In genomic region chr7:45190186-45190585, GRCm38 (mm10) we compare ENCODE assay signal across 31 mouse cellular contexts. TPM values are rescaled to one million over a fixed set of nuclear protein-coding genes. Genes with fewer than 3 reads are reported as not detected.
"Had no signal": no experiment of that assay in that cellular context is flagged by ENCODE, and none has a peak within 500 bp of the region (broad histone marks: within the 10 kb centered on the region; RNA-seq: fewer than 3 reads in every experiment).

No protein-coding gene starts in this region.

- H3K36me3 ChIP-seq: kidney, embryonic 15.5 days; limb, embryonic 10.5 days; limb, embryonic 13.5 days; liver, embryonic 12.5 days; liver, embryonic 15.5 days; lung, embryonic 15.5 days; midbrain, embryonic 10.5 days; midbrain, embryonic 13.5 days; neural tube, embryonic 13.5 days had no signal

- DNase-seq: kidney, adult 8-10 months; kidney, postnatal 10 days; kidney, postnatal 36 days; layer of hippocampus, postnatal 36 days; liver; lung, adult 18-20 months; lung, postnatal 14 days; lung, postnatal 4 days; retina, postnatal 1 day; thymus, adult 18-20 months; thymus, postnatal 36 days had no signal

- H3K9me3 ChIP-seq: kidney, embryonic 15.5 days; limb, embryonic 10.5 days; limb, embryonic 13.5 days; liver, embryonic 12.5 days; liver, embryonic 15.5 days; lung, embryonic 15.5 days; midbrain, embryonic 10.5 days; midbrain, embryonic 13.5 days; neural tube, embryonic 13.5 days had no signal

- H3K9ac ChIP-seq: kidney, embryonic 15.5 days; liver, embryonic 12.5 days; liver, embryonic 15.5 days; lung, embryonic 15.5 days; midbrain, embryonic 13.5 days; neural tube, embryonic 13.5 days had no signal

- H3K4me1 ChIP-seq: liver, embryonic 12.5 days; liver, embryonic 15.5 days had no signal

- ATAC-seq: liver, embryonic 12.5 days; midbrain, embryonic 13.5 days; midbrain, embryonic 16.5 days had no signal

- H3K4me3 ChIP-seq: kidney, embryonic 15.5 days; limb, embryonic 10.5 days; limb, embryonic 13.5 days; liver, embryonic 12.5 days; liver, embryonic 15.5 days; lung, embryonic 15.5 days; midbrain, embryonic 10.5 days; midbrain, embryonic 13.5 days; myocyte; neural tube, embryonic 13.5 days had no signal

- H3K27ac ChIP-seq: kidney, embryonic 15.5 days; limb, embryonic 13.5 days; liver, embryonic 12.5 days; liver, embryonic 15.5 days; lung, embryonic 15.5 days; midbrain, embryonic 10.5 days; midbrain, embryonic 13.5 days; neural tube, embryonic 13.5 days had no signal

RNA-seq across cellular contexts. Expression of gene Pth2, which starts 9.4 kb away (rescaled TPM):
- total RNA-seq: layer of hippocampus, adult 8-10 months; layer of hippocampus, postnatal 10 days; layer of hippocampus, postnatal 36 days; left cerebral cortex, postnatal 25 days; megakaryocyte, adult 5-6 weeks; monocyte, adult 5-6 weeks; neutrophil, adult 5-6 weeks had no signal
- polyA plus RNA-seq: kidney, embryonic 15.5 days; limb, embryonic 10.5 days; limb, embryonic 13.5 days; liver, embryonic 12.5 days; liver, embryonic 15.5 days; lung, embryonic 15.5 days; midbrain, embryonic 10.5 days; myocyte; neural tube, embryonic 13.5 days; small intestine, adult 2 months; spleen, adult 2 months; stomach, embryonic 16.5 days had no signal

RNA-seq across cellular contexts. Expression of gene Gfy, which starts 10.8 kb away (rescaled TPM):
- total RNA-seq: megakaryocyte, adult 5-6 weeks; monocyte, adult 5-6 weeks; neutrophil, adult 5-6 weeks had no signal
- polyA plus RNA-seq: kidney, embryonic 15.5 days; limb, embryonic 10.5 days; limb, embryonic 13.5 days; liver, embryonic 12.5 days; liver, embryonic 15.5 days; lung, embryonic 15.5 days; midbrain, embryonic 10.5 days; midbrain, embryonic 13.5 days; midbrain, embryonic 16.5 days; neural tube, embryonic 13.5 days; small intestine, adult 2 months; spleen, adult 2 months; stomach, embryonic 16.5 days had no signal

RNA-seq across cellular contexts. Expression of gene Ccdc155, which starts 14.5 kb away (rescaled TPM):
- total RNA-seq: megakaryocyte, adult 5-6 weeks; monocyte, adult 5-6 weeks had no signal
- polyA plus RNA-seq: small intestine, adult 2 months had no signal

RNA-seq across cellular contexts. Expression of gene Tead2, which starts 25.4 kb away (rescaled TPM):
- total RNA-seq: megakaryocyte, adult 5-6 weeks; neutrophil, adult 5-6 weeks had no signal
